Mouse (Mus musculus): ENCODE data around the gene Cacna1e. TPM values are rescaled to one million over a fixed set of nuclear protein-coding genes. Genes with fewer than 3 reads are reported as not detected.

Gene Cacna1e
- total and polyA plus RNA-seq, 2 experiments from 2014 or later: 8.0 to 58.2 TPM

GRCm38 (mm10) chr1:154706974-154707373 is 177.3 kb downstream of the Cacna1e start:
- Histone ChIP-seq H3K4me3 (ENCODE audit: low read length) (no peak overlapping the region), H3K36me3 (ENCODE audit: insufficient read depth, low read length) (no peaks in the 10 kb centered on the region), H3K4me1 (ENCODE audit: insufficient read depth, low read length) (peaks cover 7% of the 10 kb centered on the region; the same call in 1 of the 2 replicates), H3K9ac (replicated peaks; ENCODE audit: low read length) (no peak overlapping the region), H3K4me2 (ENCODE audit: low read depth, low read length) (no peak overlapping the region), H3K9me3 (ENCODE audit: low read length) (no peaks in the 10 kb centered on the region), H3K27me3 (ENCODE audit: insufficient read depth, low read length) (no peaks in the 10 kb centered on the region), H3K27ac (no peak overlapping the region)
- no peak for ATAC-seq
- TF ChIP-seq CTCF (IDR thresholded peaks at IDR 0.05; ENCODE audit: low read depth): no peak
- WGBS: 91% methylated on average over 8 of the region's 8 CpGs
- DNase-seq (ENCODE audit: low spot score): no peak

DNA sequence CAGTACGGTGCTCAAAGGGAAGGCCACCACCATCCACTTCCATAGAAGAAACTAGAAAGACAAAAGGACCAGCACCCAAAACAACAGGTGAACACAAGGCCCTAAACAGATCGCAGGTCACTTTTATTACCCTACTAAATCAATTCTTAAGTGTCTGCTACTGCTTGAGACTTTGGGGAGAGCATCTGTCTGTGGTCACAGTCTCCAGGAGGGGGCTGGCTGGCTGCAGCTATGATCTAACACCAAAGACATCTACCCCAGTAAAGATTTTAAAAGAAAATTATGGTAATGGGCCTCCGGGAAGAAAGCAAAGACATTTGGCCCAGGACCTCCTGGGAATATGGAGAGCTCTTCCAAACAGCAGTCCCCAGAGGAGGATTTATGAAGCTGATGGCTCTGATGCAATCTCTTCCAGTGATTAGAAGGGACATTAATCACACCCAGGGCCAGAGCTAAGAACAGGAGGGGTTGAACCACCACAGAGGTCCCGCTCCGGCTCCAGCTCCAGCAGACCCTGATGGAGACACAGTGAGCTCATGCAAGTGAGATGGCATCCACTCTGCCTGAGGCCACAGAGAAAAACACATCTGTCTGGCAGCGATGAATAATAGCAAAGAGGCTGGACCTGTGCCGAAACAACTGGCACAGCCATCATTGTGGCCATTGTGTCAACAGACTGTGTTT is 178.3 kb downstream of the Cacna1e start:
- no peaks in the 10 kb centered on the region for H3K27me3 ChIP-seq (ENCODE audit: insufficient read depth, low read length)
- DNase-seq (ENCODE audit: low spot score): no peak
- H3K9me3 ChIP-seq (ENCODE audit: low read length): no peaks in the 10 kb centered on the region
- no peak overlapping the region for H3K9ac ChIP-seq (replicated peaks; ENCODE audit: low read length)
- ATAC-seq: no peak
- TF ChIP-seq CTCF (IDR thresholded peaks at IDR 0.05; ENCODE audit: low read depth): no peak
- no peak overlapping the region for H3K4me3 ChIP-seq (ENCODE audit: low read length)
- H3K36me3 ChIP-seq (ENCODE audit: insufficient read depth, low read length): 0 out of 2 replicates have a peak, but pooled peaks cover 3% of the 10 kb centered on the region
- H3K4me2 ChIP-seq (ENCODE audit: low read depth, low read length): no peak overlapping the region
- H3K27ac ChIP-seq: no peak overlapping the region
- WGBS: 80% methylated on average over 7 of the region's 7 CpGs
- peaks cover 7% of the 10 kb centered on the region; the same call in 1 of the 2 replicates for H3K4me1 ChIP-seq (ENCODE audit: insufficient read depth, low read length)

DNA sequence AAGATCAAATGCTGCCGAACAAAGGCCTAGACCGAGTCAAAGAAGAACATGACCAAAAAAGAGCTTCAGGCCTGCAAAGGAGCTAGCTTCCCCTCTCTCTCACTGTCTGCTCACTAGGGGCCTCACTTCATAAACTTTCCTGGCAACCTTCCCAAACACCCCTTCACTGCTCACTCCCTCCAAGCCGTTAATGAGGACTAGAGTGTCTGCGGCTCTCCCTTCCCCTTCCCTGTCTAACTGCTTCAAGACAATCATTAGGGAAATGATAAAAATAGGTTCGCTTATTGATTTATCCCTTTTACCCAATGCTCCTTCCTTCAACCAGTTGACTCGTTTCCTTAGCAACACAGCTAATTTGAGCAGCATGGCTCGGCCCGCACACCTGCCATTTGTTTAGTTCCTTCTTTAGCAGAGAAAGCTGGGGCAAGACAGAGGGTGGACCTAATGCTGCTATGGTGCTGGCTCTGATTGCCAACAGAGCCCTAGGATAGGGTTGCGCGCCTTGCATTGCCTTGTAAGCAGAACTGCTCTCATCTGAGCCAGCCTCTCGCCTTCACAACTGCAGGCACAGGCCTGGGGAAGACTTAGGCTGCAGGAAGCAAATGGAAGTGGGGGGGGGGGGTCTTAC is 179.6 kb downstream of the Cacna1e start:
- Histone ChIP-seq H3K27me3 (ENCODE audit: insufficient read depth, low read length) (no peaks in the 10 kb centered on the region), H3K9me3 (ENCODE audit: low read length) (no peaks in the 10 kb centered on the region), H3K36me3 (ENCODE audit: insufficient read depth, low read length) (0 out of 2 replicates have a peak, but pooled peaks cover 6% of the 10 kb centered on the region), H3K27ac (no peak overlapping the region), H3K4me1 (ENCODE audit: insufficient read depth, low read length) (peaks cover 7% of the 10 kb centered on the region; the same call in 1 of the 2 replicates), H3K4me2 (ENCODE audit: low read depth, low read length) (no peak overlapping the region), H3K9ac (replicated peaks; ENCODE audit: low read length) (no peak overlapping the region), H3K4me3 (ENCODE audit: low read length) (no peak overlapping the region)
- DNase-seq (ENCODE audit: low spot score) (peak; percentile 59), ATAC-seq (peak; percentile 38; the same call in 1 of the 2 replicates)
- no peak for TF ChIP-seq CTCF (IDR thresholded peaks at IDR 0.05; ENCODE audit: low read depth)
- WGBS: 44% methylated on average over 11 of the region's 11 CpGs

DNA sequence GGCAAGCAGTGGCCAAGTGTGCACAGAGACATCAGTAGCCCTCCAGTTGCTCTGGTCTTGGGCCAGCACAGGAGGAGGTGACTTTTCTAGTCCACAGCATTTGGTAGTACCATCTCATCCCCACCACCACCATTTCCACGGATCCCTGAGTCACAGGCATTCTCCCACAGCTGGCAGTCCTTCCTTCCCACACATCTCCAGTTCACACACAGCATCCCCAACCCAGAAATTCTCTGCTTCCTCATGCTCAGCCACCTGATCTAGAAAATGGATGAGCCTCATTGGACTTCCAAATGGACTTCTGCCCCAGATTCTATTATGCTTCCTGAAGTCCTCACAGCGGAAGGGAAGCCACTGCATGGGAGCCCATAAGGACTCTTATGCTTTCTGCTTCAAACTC is 181.7 kb downstream of the Cacna1e start:
- no peak for ATAC-seq
- 81% methylated on average over 2 of the region's 2 CpGs for WGBS
- DNase-seq (ENCODE audit: low spot score): no peak
- H3K9me3 ChIP-seq (ENCODE audit: low read length): no peaks in the 10 kb centered on the region
- H3K4me3 ChIP-seq (ENCODE audit: low read length): no peak overlapping the region
- H3K36me3 ChIP-seq (ENCODE audit: insufficient read depth, low read length): 0 out of 2 replicates have a peak, but pooled peaks cover 6% of the 10 kb centered on the region
- H3K9ac ChIP-seq (replicated peaks; ENCODE audit: low read length): no peak overlapping the region
- H3K4me2 ChIP-seq (ENCODE audit: low read depth, low read length): no peak overlapping the region
- H3K27ac ChIP-seq: no peak overlapping the region
- H3K27me3 ChIP-seq (ENCODE audit: insufficient read depth, low read length): no peaks in the 10 kb centered on the region
- peaks cover 7% of the 10 kb centered on the region; the same call in 1 of the 2 replicates for H3K4me1 ChIP-seq (ENCODE audit: insufficient read depth, low read length)
- no peak for TF ChIP-seq CTCF (IDR thresholded peaks at IDR 0.05; ENCODE audit: low read depth)

DNA sequence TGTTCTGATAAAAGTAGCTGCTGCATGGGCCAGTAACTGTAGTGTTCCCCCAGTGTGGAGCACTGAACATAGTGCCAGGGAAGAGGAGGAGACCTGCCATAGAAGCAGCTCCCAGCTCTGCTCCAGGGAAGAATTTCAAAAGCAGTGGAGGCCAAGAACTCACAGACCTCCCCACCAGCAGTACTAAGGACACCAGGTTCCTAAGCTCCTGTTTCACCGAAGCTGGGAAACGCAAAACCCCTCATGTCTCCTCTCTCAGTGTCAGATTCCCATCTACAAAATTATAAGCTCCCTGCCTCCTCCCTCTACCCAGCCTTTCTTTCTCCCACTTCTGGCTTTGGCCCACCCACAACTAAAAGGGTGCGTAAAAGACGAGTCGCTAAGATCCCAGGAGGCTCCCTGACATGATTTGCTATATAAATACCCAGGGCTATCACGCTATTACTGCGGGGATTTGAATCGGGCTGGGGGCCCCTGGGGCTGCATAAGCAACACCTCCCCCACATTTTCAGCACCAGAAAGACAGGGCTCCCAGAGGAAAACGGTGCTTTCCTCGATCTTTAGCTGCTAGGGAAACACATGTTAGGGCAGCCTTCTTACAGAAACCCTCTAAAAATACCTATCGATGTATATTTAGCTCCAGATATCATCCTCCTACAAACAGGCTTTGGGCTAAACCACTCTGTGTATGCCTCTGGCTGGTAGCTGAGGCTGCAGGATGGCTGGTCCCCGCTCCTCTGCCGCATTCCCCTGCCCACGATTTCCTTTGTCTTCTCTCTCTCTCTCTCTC is 195.2 kb downstream of the Cacna1e start:
- H3K36me3 ChIP-seq (ENCODE audit: insufficient read depth, low read length): no peaks in the 10 kb centered on the region
- no peak for TF ChIP-seq CTCF (IDR thresholded peaks at IDR 0.05; ENCODE audit: low read depth)
- no peaks in the 10 kb centered on the region for H3K9me3 ChIP-seq (ENCODE audit: low read length)
- no peak overlapping the region for H3K4me3 ChIP-seq (ENCODE audit: low read length)
- peaks cover 7% of the 10 kb centered on the region; the same call in 1 of the 2 replicates for H3K4me1 ChIP-seq (ENCODE audit: insufficient read depth, low read length)
- DNase-seq (ENCODE audit: low spot score): peak; percentile 23
- 41% methylated on average over 14 of the region's 14 CpGs for WGBS
- ATAC-seq: peak; percentile 62
- H3K9ac ChIP-seq (replicated peaks; ENCODE audit: low read length): no peak overlapping the region
- H3K4me2 ChIP-seq (ENCODE audit: low read depth, low read length): 0 out of 2 replicates have a peak overlapping the region, but pooled peaks have one; percentile 13
- H3K27ac ChIP-seq: peak overlapping the region; percentile 22; the same call in 1 of the 2 replicates
- no peaks in the 10 kb centered on the region for H3K27me3 ChIP-seq (ENCODE audit: insufficient read depth, low read length)

DNA sequence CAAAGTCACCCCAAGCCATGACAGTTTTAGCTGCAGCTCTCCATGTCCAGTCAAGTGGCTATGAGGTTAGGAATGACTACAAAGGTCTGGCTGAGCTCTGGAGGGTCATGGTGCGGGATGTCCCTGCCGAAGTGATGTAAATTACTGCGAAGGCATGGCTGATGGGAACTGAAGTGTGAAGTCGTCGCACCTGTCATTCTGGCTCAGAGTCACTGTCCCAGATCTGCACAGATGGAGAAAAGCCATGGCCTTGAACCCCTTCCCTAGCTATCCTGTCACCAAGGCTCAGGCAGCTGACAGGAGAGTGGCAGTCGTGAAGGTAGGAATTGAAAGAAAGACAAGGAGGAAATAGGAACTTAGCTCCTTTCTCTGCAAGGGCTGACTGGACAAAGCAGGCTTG is 197.4 kb downstream of the Cacna1e start:
- H3K4me3 ChIP-seq (ENCODE audit: low read length): no peak overlapping the region

More for the DNA sequence above, 197.4 kb downstream of the Cacna1e start:
- Histone ChIP-seq H3K36me3 (ENCODE audit: insufficient read depth, low read length) (no peaks in the 10 kb centered on the region), H3K27me3 (ENCODE audit: insufficient read depth, low read length) (no peaks in the 10 kb centered on the region), H3K9me3 (ENCODE audit: low read length) (no peaks in the 10 kb centered on the region), H3K4me1 (ENCODE audit: insufficient read depth, low read length) (peaks cover 7% of the 10 kb centered on the region; the same call in 1 of the 2 replicates), H3K4me2 (ENCODE audit: low read depth, low read length) (no peak overlapping the region), H3K9ac (replicated peaks; ENCODE audit: low read length) (no peak overlapping the region), H3K27ac (no peak overlapping the region)
- ATAC-seq (peak; percentile 47; the same call in 1 of the 2 replicates), DNase-seq (ENCODE audit: low spot score) (peak; percentile 10)
- TF ChIP-seq CTCF (IDR thresholded peaks at IDR 0.05; ENCODE audit: low read depth): no peak
- 49% methylated on average over 6 of the region's 6 CpGs for WGBS

Data from hindbrain, postnatal 0 days (tissue).